Mouse (Mus musculus) hindbrain, embryonic 11.5 days (tissue): ENCODE data around the gene Cpt1c. TPM values are rescaled to one million over a fixed set of nuclear protein-coding genes. Genes with fewer than 3 reads are reported as not detected.
A peak's percentile ranks its signal among the peaks of the same experiment; 100 is the strongest.

Experiments used
- ATAC-seq: fragments of 200-750 bp; cut with Nextera tagmentation; 2 replicates; pipeline ENCODE4 v1.8.0; 2017; ENCODE audit warnings: mild to moderate bottlenecking, moderate TSS enrichment, moderate library complexity; ENCODE audit not compliant: low FRiP score
- DNase-seq: peaks from one replicate; pipeline ENCODE4 v3.0.0-alpha.2; 2015; ENCODE audit warnings: low spot score
- H3K27ac ChIP-seq: fragments of 300-500 bp; sonication (generic); 2 replicates; pipeline ENCODE4 v1.5.1; 2014; ENCODE audit warnings: mild to moderate bottlenecking, low read depth, low read length
- H3K27me3 ChIP-seq: fragments of 300-500 bp; sonication (generic); 2 replicates; pipeline ENCODE4 v1.6.1; 2014; ENCODE audit warnings: mild to moderate bottlenecking, low read length, moderate library complexity, mixed read lengths; ENCODE audit not compliant: control insufficient read depth, insufficient read depth
- H3K36me3 ChIP-seq: fragments of 300-500 bp; sonication (generic); 2 replicates; pipeline ENCODE4 v1.6.1; 2014; ENCODE audit warnings: mild to moderate bottlenecking, low read length, moderate library complexity, mixed read lengths; ENCODE audit not compliant: control insufficient read depth, insufficient read depth
- H3K4me1 ChIP-seq: fragments of 300-500 bp; sonication (generic); replicated peaks from 2 replicates; pipeline ENCODE4 v1.6.1; 2014; ENCODE audit warnings: low read length, mixed read lengths; ENCODE audit not compliant: control insufficient read depth, insufficient read depth
- H3K4me2 ChIP-seq: fragments of 300-500 bp; sonication (generic); replicated peaks from 2 replicates; pipeline ENCODE4 v1.6.1; 2014; ENCODE audit warnings: mild to moderate bottlenecking, low read depth, low read length
- H3K4me3 ChIP-seq: fragments of 300-500 bp; sonication (generic); 2 replicates; pipeline ENCODE4 v1.5.1; 2014; ENCODE audit warnings: low read depth, low read length
- H3K9ac ChIP-seq: fragments of 300-500 bp; sonication (generic); 2 replicates; pipeline ENCODE4 v1.6.1; 2014; ENCODE audit warnings: low read depth, low read length
- H3K9me3 ChIP-seq: fragments of 300-500 bp; sonication (generic); 2 replicates; pipeline ENCODE4 v1.6.1; 2016; ENCODE audit warnings: low read length; ENCODE audit not compliant: control insufficient read depth
- WGBS: fragments of 180-500 bp; shearing (Covaris S2); extraction: QIAGEN DNeasy Blood & Tissue Kit; methylation state at CpG from one replicate; pipeline ENCODE4 v1.1.7; 2014; 5-methylcytosine and 5-hydroxymethylcytosine counted together
- polyA plus RNA-seq: library from polyadenylated mRNA; unstranded; fragments of >200 nt; fragmentation: Nextera tagmentation; extraction: Ambion mirVana; gene quantifications from 2 replicates; pipeline ENCODE4 v1.2.1, GENCODE M21; 2014

Cpt1c gene
- polyA plus RNA-seq, 1 experiment from 2014 or later: 23.5 TPM

GRCm38 (mm10) chr7:45015344-45015956 is 40.8 kb upstream of the Cpt1c start:
- no peaks in the 10 kb centered on the region; the same call in 1 of the 2 replicates for H3K27me3 ChIP-seq
- H3K27ac ChIP-seq: peak overlapping the region; percentile 74
- H3K4me3 ChIP-seq: peak overlapping the region; percentile 94
- peaks cover 9% of the 10 kb centered on the region; the same call in 1 of the 2 replicates for H3K36me3 ChIP-seq
- peak overlapping the region; percentile 91 for H3K9ac ChIP-seq
- no peaks in the 10 kb centered on the region for H3K9me3 ChIP-seq
- H3K4me2 ChIP-seq: peak overlapping the region; percentile 70
- no peaks in the 10 kb centered on the region; the same call in 1 of the 2 replicates for H3K4me1 ChIP-seq
- WGBS: 2% methylated on average over 20 of the region's 20 CpGs
- no peak for ATAC-seq
- no peak for DNase-seq

GRCm38 (mm10) chr7:45014096-45014451 is 39.4 kb upstream of the Cpt1c start:
- Histone ChIP-seq H3K4me1 (no peaks in the 10 kb centered on the region; the same call in 1 of the 2 replicates), H3K4me3 (no peak overlapping the region), H3K36me3 (peaks cover 13% of the 10 kb centered on the region), H3K27ac (no peak overlapping the region), H3K9me3 (no peaks in the 10 kb centered on the region), H3K4me2 (no peak overlapping the region), H3K27me3 (no peaks in the 10 kb centered on the region; the same call in 1 of the 2 replicates), H3K9ac (no peak overlapping the region)
- ATAC-seq (no peak), DNase-seq (no peak)
- 93% methylated on average over 3 of the region's 3 CpGs for WGBS

- 97% methylated on average over 16 of the region's 16 CpGs for WGBS
Measured at GRCm38 (mm10) chr7:45013366-45014095, 38.9 kb upstream of the Cpt1c start.

GRCm38 (mm10) chr7:45012824-45013223 is 38.2 kb upstream of the Cpt1c start:
- H3K27ac ChIP-seq: no peak overlapping the region
- H3K27me3 ChIP-seq: no peaks in the 10 kb centered on the region
- ATAC-seq (no peak), DNase-seq (no peak)
- H3K9me3 ChIP-seq: no peaks in the 10 kb centered on the region
- WGBS: 87% methylated on average over 4 of the region's 4 CpGs
- H3K4me2 ChIP-seq: no peak overlapping the region
- peaks cover 21% of the 10 kb centered on the region for H3K36me3 ChIP-seq
- no peak overlapping the region for H3K9ac ChIP-seq
- no peaks in the 10 kb centered on the region for H3K4me1 ChIP-seq
- H3K4me3 ChIP-seq: no peak overlapping the region

More at GRCm38 (mm10) chr7:45013366-45014095, 38.9 kb upstream of the Cpt1c start:
- peaks cover 13% of the 10 kb centered on the region for H3K36me3 ChIP-seq
- no peaks in the 10 kb centered on the region for H3K9me3 ChIP-seq
- DNase-seq: no peak
- H3K4me1 ChIP-seq: no peaks in the 10 kb centered on the region
- no peak overlapping the region for H3K4me3 ChIP-seq
- no peak for ATAC-seq
- no peaks in the 10 kb centered on the region for H3K27me3 ChIP-seq
- no peak overlapping the region for H3K9ac ChIP-seq
- no peak overlapping the region for H3K27ac ChIP-seq
- H3K4me2 ChIP-seq: no peak overlapping the region

GRCm38 (mm10) chr7:45012011-45012410 is 37.4 kb upstream of the Cpt1c start:
- ATAC-seq: no peak
- H3K36me3 ChIP-seq: peaks cover 26% of the 10 kb centered on the region
- H3K4me3 ChIP-seq: no peak overlapping the region
- 97% methylated on average over 6 of the region's 6 CpGs for WGBS
- no peak overlapping the region for H3K4me2 ChIP-seq
- H3K4me1 ChIP-seq: no peaks in the 10 kb centered on the region
- DNase-seq: no peak
- no peak overlapping the region for H3K9ac ChIP-seq
- no peak overlapping the region for H3K27ac ChIP-seq
- H3K9me3 ChIP-seq: no peaks in the 10 kb centered on the region
- no peaks in the 10 kb centered on the region for H3K27me3 ChIP-seq

GRCm38 (mm10) chr7:45008411-45008810 is 33.8 kb upstream of the Cpt1c start:
- peaks cover 35% of the 10 kb centered on the region for H3K36me3 ChIP-seq
- H3K4me2 ChIP-seq: no peak overlapping the region
- no peaks in the 10 kb centered on the region for H3K27me3 ChIP-seq
- H3K9ac ChIP-seq: no peak overlapping the region
- DNase-seq (no peak), ATAC-seq (no peak)
- 94% methylated on average over 19 of the region's 19 CpGs for WGBS
- no peak overlapping the region for H3K27ac ChIP-seq
- no peak overlapping the region for H3K4me3 ChIP-seq
- H3K4me1 ChIP-seq: no peaks in the 10 kb centered on the region
- no peaks in the 10 kb centered on the region for H3K9me3 ChIP-seq

GRCm38 (mm10) chr7:45007846-45008245 is 33.2 kb upstream of the Cpt1c start:
- no peak for ATAC-seq
- Histone ChIP-seq H3K4me2 (no peak overlapping the region), H3K9ac (no peak overlapping the region), H3K27ac (no peak overlapping the region), H3K9me3 (no peaks in the 10 kb centered on the region), H3K4me1 (no peaks in the 10 kb centered on the region), H3K36me3 (peaks cover 35% of the 10 kb centered on the region), H3K27me3 (no peaks in the 10 kb centered on the region), H3K4me3 (no peak overlapping the region)
- DNase-seq: no peak
- WGBS: 93% methylated on average over 30 of the region's 30 CpGs

- ATAC-seq (no peak), DNase-seq (no peak)
- Histone ChIP-seq H3K9me3 (no peaks in the 10 kb centered on the region), H3K4me1 (no peaks in the 10 kb centered on the region), H3K4me2 (no peak overlapping the region), H3K9ac (no peak overlapping the region), H3K36me3 (peaks cover 34% of the 10 kb centered on the region), H3K27ac (no peak overlapping the region), H3K27me3 (no peaks in the 10 kb centered on the region), H3K4me3 (no peak overlapping the region)
- 96% methylated on average over 29 of the region's 29 CpGs for WGBS
Measured at GRCm38 (mm10) chr7:45007141-45007540, 32.5 kb upstream of the Cpt1c start.

GRCm38 (mm10) chr7:45006503-45006902 is 31.9 kb upstream of the Cpt1c start:
- H3K9ac ChIP-seq: no peak overlapping the region
- DNase-seq: no peak
- no peak overlapping the region for H3K4me2 ChIP-seq
- H3K27me3 ChIP-seq: no peaks in the 10 kb centered on the region
- no peak overlapping the region for H3K4me3 ChIP-seq
- WGBS: 96% methylated on average over 11 of the region's 12 CpGs
- peaks cover 37% of the 10 kb centered on the region for H3K36me3 ChIP-seq
- no peaks in the 10 kb centered on the region for H3K4me1 ChIP-seq
- H3K27ac ChIP-seq: no peak overlapping the region
- no peak for ATAC-seq
- no peaks in the 10 kb centered on the region for H3K9me3 ChIP-seq
